Mouse (Mus musculus) lung, postnatal 0 days (tissue): Measurements from ENCODE around the gene 2900092C05Rik. TPM values are rescaled to one million over a fixed set of nuclear protein-coding genes. Genes with fewer than 3 reads are reported as not detected.

Experiments
- ATAC-seq: fragments of 200-750 bp; cut with Nextera tagmentation; 2 replicates; pipeline ENCODE4 v1.8.0; 2017; ENCODE audit warnings: moderate library complexity
- DNase-seq: peaks from one replicate; pipeline ENCODE4 v3.0.0-alpha.2; 2016; ENCODE audit warnings: low spot score
- H3K27ac ChIP-seq: fragments of 300-500 bp; sonication (generic); 2 replicates; pipeline ENCODE4 v1.5.1; 2014; ENCODE audit warnings: antibody characterized with exemption, mild to moderate bottlenecking, low read length, mixed read lengths
- H3K27me3 ChIP-seq: fragments of 300-500 bp; sonication (generic); replicated peaks from 2 replicates; pipeline ENCODE4 v1.6.1; 2014; ENCODE audit warnings: low read length, mixed read lengths; ENCODE audit not compliant: insufficient read depth
- H3K36me3 ChIP-seq: fragments of 300-500 bp; sonication (generic); 2 replicates; pipeline ENCODE4 v1.6.1; 2014; ENCODE audit warnings: low read length, mixed read lengths; ENCODE audit not compliant: insufficient read depth
- H3K4me1 ChIP-seq: fragments of 300-500 bp; sonication (generic); 2 replicates; pipeline ENCODE4 v1.6.1; 2014; ENCODE audit warnings: antibody characterized with exemption, low read depth, low read length, mixed read lengths; ENCODE audit not compliant: insufficient read depth
- H3K4me2 ChIP-seq: fragments of 300-500 bp; sonication (generic); replicated peaks from 2 replicates; pipeline ENCODE4 v1.6.1; 2014; ENCODE audit warnings: low read depth, mild to moderate bottlenecking, low read length, moderate library complexity, mixed read lengths
- H3K4me3 ChIP-seq: fragments of 300-500 bp; sonication (generic); 2 replicates; pipeline ENCODE4 v1.5.1; 2014; ENCODE audit warnings: low read depth, low read length
- H3K9ac ChIP-seq: fragments of 300-500 bp; sonication (generic); replicated peaks from 2 replicates; pipeline ENCODE4 v1.6.1; 2014; ENCODE audit warnings: low read depth, mild to moderate bottlenecking
- H3K9me3 ChIP-seq: fragments of 300-500 bp; sonication (generic); 2 replicates; pipeline ENCODE4 v1.6.1; 2016; ENCODE audit warnings: low read length, mixed read lengths
- CTCF ChIP-seq: IDR thresholded peaks from 2 replicates; pipeline ENCODE4 v1.5.1; 2016; ENCODE audit warnings: antibody characterized with exemption, mild to moderate bottlenecking
- EP300 ChIP-seq: IDR thresholded peaks from 2 replicates; pipeline ENCODE4 v1.6.1; 2016; ENCODE audit warnings: antibody characterized with exemption, mild to moderate bottlenecking, control low read depth
- WGBS: fragments of 180-500 bp; shearing (Covaris S2); extraction: QIAGEN DNeasy Blood & Tissue Kit; methylation state at CpG from one replicate; pipeline ENCODE4 v1.1.7; 2014; 5-methylcytosine and 5-hydroxymethylcytosine counted together
- polyA plus RNA-seq: library from polyadenylated mRNA; unstranded; fragments of >200 nt; fragmentation: Nextera tagmentation; extraction: Ambion mirVana; gene quantifications from 2 replicates; pipeline ENCODE4 v1.2.1, GENCODE M21; 2015

Gene 2900092C05Rik
- polyA plus RNA-seq, 1 experiment from 2014 or later, result not detected

DNA sequence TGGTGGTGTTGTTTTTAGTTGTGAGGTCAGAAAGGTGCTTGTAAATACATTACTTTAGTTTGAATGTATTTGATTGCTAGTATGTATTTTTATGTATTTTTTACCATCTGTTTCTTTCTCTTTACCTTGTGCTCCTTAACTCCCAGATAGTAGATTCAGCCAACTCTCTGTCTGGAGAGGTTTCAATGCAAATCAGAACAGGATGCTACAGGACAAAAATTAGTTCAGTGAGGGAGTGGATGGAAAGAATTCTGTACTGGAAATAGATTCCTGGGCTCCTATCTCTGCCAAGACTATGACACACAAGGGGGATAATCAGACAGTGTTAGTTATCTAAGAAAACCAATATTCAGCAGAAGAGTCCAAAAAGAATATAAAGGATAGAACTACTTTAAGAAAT is 25.6 kb upstream of the 2900092C05Rik start:
- TF ChIP-seq EP300, result no peak
- no peak for TF ChIP-seq CTCF
- Histone ChIP-seq H3K36me3 (peaks cover 78% of the 10 kb centered on the region), H3K9me3 (peaks cover 25% of the 10 kb centered on the region), H3K9ac (no peak overlapping the region), H3K27ac (no peak overlapping the region), H3K27me3 (no peaks in the 10 kb centered on the region), H3K4me3 (no peak overlapping the region), H3K4me2 (no peak overlapping the region), H3K4me1 (no peaks in the 10 kb centered on the region)
- no peak for DNase-seq
- no peak for ATAC-seq

DNA sequence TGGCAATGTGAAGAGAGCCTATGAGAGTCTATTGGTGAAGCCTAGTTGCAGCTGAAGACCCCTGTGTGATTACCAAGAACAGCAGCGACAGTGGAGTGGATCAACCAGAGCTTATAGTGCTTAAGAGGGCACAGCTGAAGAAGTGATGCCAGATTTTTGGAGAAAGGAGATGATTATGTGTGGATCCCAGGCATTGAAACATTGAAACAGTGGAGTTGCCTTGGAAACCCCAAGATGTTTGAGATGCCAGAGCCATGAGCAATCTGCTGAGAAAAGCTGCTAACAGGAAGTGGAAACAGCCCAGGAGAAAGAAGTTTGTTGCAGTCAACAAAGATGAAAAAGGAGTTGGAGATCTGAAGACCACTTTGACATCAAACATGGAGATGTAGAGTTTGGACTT is 1.4 kb upstream of the 2900092C05Rik start:
- Histone ChIP-seq H3K36me3 (no peaks in the 10 kb centered on the region), H3K4me1 (no peaks in the 10 kb centered on the region), H3K4me3 (no peak overlapping the region), H3K27me3 (no peaks in the 10 kb centered on the region), H3K9me3 (no peaks in the 10 kb centered on the region), H3K9ac (no peak overlapping the region), H3K4me2 (no peak overlapping the region), H3K27ac (no peak overlapping the region)
- WGBS, result 39% methylated on average over 1 of the region's 1 CpGs
- DNase-seq, result no peak
- ATAC-seq, result no peak
- TF ChIP-seq EP300, result no peak
- no peak for TF ChIP-seq CTCF

Other genes with a start within 250 kb of the 2900092C05Rik start
- gene Vmn1r81, start 244.2 kb upstream of the 2900092C05Rik start, polyA plus RNA-seq, result not detected in 2 replicates
- gene Vmn1r82, start 212.1 kb upstream of the 2900092C05Rik start, polyA plus RNA-seq, result not detected in 2 replicates
- not detected in 2 replicates for gene Vmn1r83, start 183.0 kb upstream of the 2900092C05Rik start, polyA plus RNA-seq
- gene Vmn1r84, start 143.2 kb upstream of the 2900092C05Rik start, polyA plus RNA-seq, result not detected in 2 replicates
- gene Zfp551, start 89.8 kb upstream of the 2900092C05Rik start, polyA plus RNA-seq, result 2.5 TPM in 2 replicates
- 9.7 and 10.1 TPM in 2 replicates for gene Zfp606, start 34.2 kb upstream of the 2900092C05Rik start, polyA plus RNA-seq
- under 0.01 TPM in 1 of 2 replicates, not detected in the other for gene Vmn2r53, start 96.3 kb downstream of the 2900092C05Rik start, polyA plus RNA-seq
- gene Vmn2r54, start 127.8 kb downstream of the 2900092C05Rik start, polyA plus RNA-seq, result not detected in 2 replicates
- not detected in 2 replicates for gene Vmn2r55, start 172.5 kb downstream of the 2900092C05Rik start, polyA plus RNA-seq
- not detected in 2 replicates for gene Vmn2r56, start 222.5 kb downstream of the 2900092C05Rik start, polyA plus RNA-seq